Mouse (Mus musculus): ENCODE results near the gene Htr2c. TPM values are rescaled to one million over a fixed set of nuclear protein-coding genes. Genes with fewer than 3 reads are reported as not detected.

Htr2c gene
- polyA plus RNA-seq, 2 experiments = 0.06 to 0.21 TPM

- H3K36me3 ChIP-seq (ENCODE audit: control insufficient read depth, insufficient read depth, low read length) = no peaks in the 10 kb centered on the region
- no peak overlapping the region for H3K4me3 ChIP-seq (replicated peaks; ENCODE audit: low read length)
Observed at GRCm38 (mm10) chrX:147071622-147072021, 109.3 kb downstream of the Htr2c start.

DNA sequence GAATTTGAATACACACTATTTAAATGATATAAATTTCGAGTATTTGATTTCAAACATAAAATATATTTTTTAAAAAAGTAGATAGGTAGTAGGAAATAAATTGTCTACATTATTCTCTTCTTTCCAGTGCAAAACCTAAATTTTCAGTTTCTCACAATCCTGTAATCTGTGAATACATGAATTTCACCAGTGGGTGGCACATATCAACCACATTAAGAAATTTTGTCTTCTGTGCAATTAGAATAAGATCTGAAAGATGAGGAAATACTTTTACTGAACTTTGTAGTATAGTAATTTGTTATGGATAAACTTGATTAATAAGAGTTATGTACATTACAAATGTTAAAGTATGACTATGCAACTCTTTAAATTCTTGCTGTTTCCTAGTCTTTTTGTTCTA, 156.8 kb downstream of the Htr2c start:
- Histone ChIP-seq H3K27ac (replicated peaks; ENCODE audit: low read depth, low read length) (no peak overlapping the region), H3K36me3 (ENCODE audit: control insufficient read depth, insufficient read depth, low read length) (no peaks in the 10 kb centered on the region), H3K9me3 (ENCODE audit: control insufficient read depth, low read length) (no peaks in the 10 kb centered on the region), H3K4me1 (ENCODE audit: control insufficient read depth, insufficient read depth, low read length) (no peaks in the 10 kb centered on the region), H3K9ac (ENCODE audit: low read depth, low read length, severe bottlenecking) (no peak overlapping the region), H3K4me3 (replicated peaks; ENCODE audit: low read length) (no peak overlapping the region), H3K27me3 (ENCODE audit: control insufficient read depth, insufficient read depth, low read length) (no peaks in the 10 kb centered on the region), H3K4me2 (replicated peaks; ENCODE audit: low read depth, low read length, severe bottlenecking) (no peak overlapping the region)
- no peak for DNase-seq (ENCODE audit: low spot score)
- 48% methylated on average over 1 of the region's 1 CpGs for WGBS
- TF ChIP-seq POLR2A (IDR thresholded peaks at IDR 0.05; ENCODE audit: borderline replicate concordance, extremely low read depth, insufficient read depth, insufficient read length) = no peak
- ATAC-seq (ENCODE audit: low FRiP score, low read depth) = no peak

More at GRCm38 (mm10) chrX:147071622-147072021, 109.3 kb downstream of the Htr2c start:
- H3K4me1 ChIP-seq (ENCODE audit: control insufficient read depth, insufficient read depth, low read length) = no peaks in the 10 kb centered on the region
- TF ChIP-seq POLR2A (IDR thresholded peaks at IDR 0.05; ENCODE audit: borderline replicate concordance, extremely low read depth, insufficient read depth, insufficient read length) = no peak
- no peaks in the 10 kb centered on the region for H3K27me3 ChIP-seq (ENCODE audit: control insufficient read depth, insufficient read depth, low read length)
- H3K27ac ChIP-seq (replicated peaks; ENCODE audit: low read depth, low read length) = no peak overlapping the region
- ATAC-seq (ENCODE audit: low FRiP score, low read depth) = no peak
- no peak overlapping the region for H3K9ac ChIP-seq (ENCODE audit: low read depth, low read length, severe bottlenecking)
- no peak for DNase-seq (ENCODE audit: low spot score)
- no peak overlapping the region for H3K4me2 ChIP-seq (replicated peaks; ENCODE audit: low read depth, low read length, severe bottlenecking)
- H3K9me3 ChIP-seq (ENCODE audit: control insufficient read depth, low read length) = no peaks in the 10 kb centered on the region

DNA sequence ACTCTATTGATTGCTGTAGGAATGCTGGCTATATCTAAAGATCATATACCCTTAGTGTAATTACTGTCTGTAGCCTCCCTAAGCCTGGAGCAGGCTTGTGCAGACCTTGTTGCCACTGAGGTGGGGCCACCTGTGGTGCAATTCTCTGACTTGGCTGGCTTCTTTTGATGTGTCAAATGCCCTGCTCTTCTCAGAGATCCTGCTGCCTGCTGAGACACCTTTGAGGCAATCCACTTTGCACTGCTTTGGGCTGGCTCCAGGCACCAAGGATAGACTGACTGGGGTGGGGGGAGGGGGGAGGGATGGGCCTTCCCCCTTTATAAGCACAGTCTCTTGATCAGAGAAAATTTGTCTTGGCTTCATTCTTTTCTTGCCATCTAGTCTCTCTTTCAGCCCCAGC, 252.9 kb downstream of the Htr2c start:
- DNase-seq (ENCODE audit: low spot score) (no peak), ATAC-seq (ENCODE audit: low FRiP score, low read depth) (no peak)
- no peak overlapping the region for H3K4me3 ChIP-seq (replicated peaks; ENCODE audit: low read length)
- H3K4me2 ChIP-seq (replicated peaks; ENCODE audit: low read depth, low read length, severe bottlenecking) = no peak overlapping the region
- no peaks in the 10 kb centered on the region for H3K4me1 ChIP-seq (ENCODE audit: control insufficient read depth, insufficient read depth, low read length)
- H3K36me3 ChIP-seq (ENCODE audit: control insufficient read depth, insufficient read depth, low read length) = no peaks in the 10 kb centered on the region
- no peak overlapping the region for H3K9ac ChIP-seq (ENCODE audit: low read depth, low read length, severe bottlenecking)
- no peak for TF ChIP-seq POLR2A (IDR thresholded peaks at IDR 0.05; ENCODE audit: borderline replicate concordance, extremely low read depth, insufficient read depth, insufficient read length)
- H3K27me3 ChIP-seq (ENCODE audit: control insufficient read depth, insufficient read depth, low read length) = no peaks in the 10 kb centered on the region
- H3K27ac ChIP-seq (replicated peaks; ENCODE audit: low read depth, low read length) = no peak overlapping the region
- no peaks in the 10 kb centered on the region for H3K9me3 ChIP-seq (ENCODE audit: control insufficient read depth, low read length)

- no peaks in the 10 kb centered on the region for H3K36me3 ChIP-seq (ENCODE audit: control insufficient read depth, insufficient read depth, low read length)
- no peaks in the 10 kb centered on the region for H3K27me3 ChIP-seq (ENCODE audit: control insufficient read depth, insufficient read depth, low read length)
- DNase-seq (ENCODE audit: low spot score) (peak; percentile 44), ATAC-seq (ENCODE audit: low FRiP score, low read depth) (0 out of 2 replicates have a peak, but pooled peaks have one; percentile 41)
- WGBS = 32% methylated on average over 3 of the region's 3 CpGs
- no peak for TF ChIP-seq POLR2A (IDR thresholded peaks at IDR 0.05; ENCODE audit: borderline replicate concordance, extremely low read depth, insufficient read depth, insufficient read length)
- no peaks in the 10 kb centered on the region for H3K4me1 ChIP-seq (ENCODE audit: control insufficient read depth, insufficient read depth, low read length)
- no peaks in the 10 kb centered on the region for H3K9me3 ChIP-seq (ENCODE audit: control insufficient read depth, low read length)
- no peak overlapping the region for H3K4me3 ChIP-seq (replicated peaks; ENCODE audit: low read length)
- no peak overlapping the region for H3K27ac ChIP-seq (replicated peaks; ENCODE audit: low read depth, low read length)
- no peak overlapping the region for H3K4me2 ChIP-seq (replicated peaks; ENCODE audit: low read depth, low read length, severe bottlenecking)
- no peak overlapping the region for H3K9ac ChIP-seq (ENCODE audit: low read depth, low read length, severe bottlenecking)
Observed at GRCm38 (mm10) chrX:147217382-147218013, 255.2 kb downstream of the Htr2c start.

DNA sequence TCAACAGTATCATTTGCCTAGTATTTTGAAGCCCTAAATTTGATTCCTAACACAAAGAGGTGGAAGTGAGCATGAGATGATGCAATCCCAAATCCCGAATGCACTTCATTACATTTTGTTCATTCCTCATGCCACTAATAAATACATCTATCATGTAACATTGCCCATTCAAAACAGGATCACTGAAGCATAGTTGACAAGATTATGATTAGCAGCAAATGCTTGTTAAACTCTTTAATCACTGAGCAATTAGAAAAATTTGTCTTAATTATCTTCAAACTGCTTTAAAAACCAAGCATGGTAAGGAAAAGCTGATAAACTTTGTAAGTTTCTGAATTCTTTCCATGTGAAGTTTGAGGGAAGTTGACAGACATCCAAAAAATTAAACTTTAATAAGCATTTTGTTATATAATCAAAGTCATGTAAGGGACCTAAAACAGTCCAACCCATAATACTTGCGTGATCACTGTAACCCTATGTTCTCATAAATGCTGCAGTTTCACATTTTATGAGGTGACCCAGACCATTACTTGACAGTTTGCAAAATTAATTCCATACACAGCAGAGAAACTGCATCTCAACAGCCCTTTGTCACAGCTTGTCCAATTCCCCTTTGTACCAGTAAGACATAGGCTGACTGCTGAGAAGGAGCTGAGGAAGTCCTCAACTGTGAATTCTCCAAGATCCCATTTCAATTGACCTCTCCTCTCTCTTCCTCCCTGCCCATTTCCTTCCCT, 276.7 kb downstream of the Htr2c start:
- no peaks in the 10 kb centered on the region for H3K27me3 ChIP-seq (ENCODE audit: control insufficient read depth, insufficient read depth, low read length)
- H3K27ac ChIP-seq (replicated peaks; ENCODE audit: low read depth, low read length) = no peak overlapping the region
- TF ChIP-seq POLR2A (IDR thresholded peaks at IDR 0.05; ENCODE audit: borderline replicate concordance, extremely low read depth, insufficient read depth, insufficient read length) = no peak
- H3K4me1 ChIP-seq (ENCODE audit: control insufficient read depth, insufficient read depth, low read length) = no peaks in the 10 kb centered on the region
- DNase-seq (ENCODE audit: low spot score) = peak; percentile 18
- no peaks in the 10 kb centered on the region for H3K36me3 ChIP-seq (ENCODE audit: control insufficient read depth, insufficient read depth, low read length)
- no peak overlapping the region for H3K9ac ChIP-seq (ENCODE audit: low read depth, low read length, severe bottlenecking)
- peak; percentile 63; the same call in 1 of the 2 replicates for ATAC-seq (ENCODE audit: low FRiP score, low read depth)
- no peaks in the 10 kb centered on the region for H3K9me3 ChIP-seq (ENCODE audit: control insufficient read depth, low read length)
- H3K4me3 ChIP-seq (replicated peaks; ENCODE audit: low read length) = no peak overlapping the region
- H3K4me2 ChIP-seq (replicated peaks; ENCODE audit: low read depth, low read length, severe bottlenecking) = no peak overlapping the region
- WGBS = 44% methylated on average over 2 of the region's 2 CpGs

MicroRNAs within 50 kb of the gene (microRNA counts, 519-probe panel; counts per million panel counts)
- microRNA mmu-miR-448 (1,765 counts per million, percentile 18 among the panel's probes with 10 or more counts), microRNA mmu-miR-764-3p (1,437 counts per million, percentile 10 among the panel's probes with 10 or more counts), microRNA mmu-miR-764-5p (2,028 counts per million, percentile 27 among the panel's probes with 10 or more counts)

Small RNA genes lying within 50 kb of the gene (microRNA-seq; reads per million reads assigned to microRNA genes)
- gene Gm22650 = not detected
- gene Gm24627 = not detected
- 1.8 reads per million for gene Mir1264
- gene Mir1298 = 16.3 reads per million, percentile 26 among the genes with 10 or more reads in this experiment
- gene Mir1912 = not detected
- gene Mir448 = 1.4 reads per million
- gene Mir764 = not detected
